Mouse (Mus musculus): ENCODE measurements around the gene Unc93a2. TPM values are rescaled to one million over a fixed set of nuclear protein-coding genes. Genes with fewer than 3 reads are reported as not detected.

The Unc93a2 gene
- polyA plus RNA-seq (2012; rRNA removed) = 4.4 and 5.8 TPM in 2 replicates

DNA sequence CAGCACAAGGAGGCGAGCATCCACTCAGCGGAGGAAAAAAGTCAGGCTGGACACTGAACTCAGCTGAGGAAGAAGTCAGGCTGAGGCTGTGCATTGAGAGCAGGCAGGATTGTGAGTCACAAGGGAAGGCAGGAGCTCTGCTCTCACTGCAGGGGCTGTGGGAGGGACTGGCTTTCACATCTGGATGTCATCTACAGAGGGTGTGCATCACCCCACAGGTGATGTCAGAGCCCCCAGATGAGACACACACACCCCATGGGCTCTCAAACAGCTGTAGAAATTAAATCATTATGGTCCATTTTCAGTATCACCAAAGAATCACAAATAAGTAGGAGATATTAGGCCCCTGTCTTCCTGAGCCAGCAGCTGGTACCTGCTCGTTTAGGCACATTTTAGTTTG is at the start of gene Unc93a2:
Gene Unc93a2 (minus strand): TSS at position 101 of the 400 bp plus-strand sequence.

DNA sequence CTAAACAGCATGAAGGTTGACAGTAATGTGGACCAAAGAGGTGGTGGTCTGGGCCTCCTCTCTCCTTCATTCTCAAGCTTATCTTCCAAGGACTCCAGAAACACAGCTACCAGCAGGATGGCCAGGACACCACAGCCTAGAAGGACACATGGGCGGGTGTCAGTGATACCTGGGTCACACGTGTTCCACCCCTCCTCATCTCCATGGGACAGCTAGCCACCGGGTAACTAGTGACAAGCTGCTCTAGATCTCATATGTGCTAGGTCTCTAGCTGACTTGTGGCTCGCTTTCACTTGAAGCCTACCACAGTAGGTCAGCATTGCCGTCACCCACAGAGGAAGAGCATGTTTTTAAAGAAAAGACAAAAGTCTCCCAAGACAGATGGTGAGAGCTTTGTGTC is 13.4 kb downstream of the Unc93a2 start, which contains the start of gene Gm49630:
Gene Gm49630 (minus strand): TSS at position 101 of the 400 bp plus-strand sequence.

DNA sequence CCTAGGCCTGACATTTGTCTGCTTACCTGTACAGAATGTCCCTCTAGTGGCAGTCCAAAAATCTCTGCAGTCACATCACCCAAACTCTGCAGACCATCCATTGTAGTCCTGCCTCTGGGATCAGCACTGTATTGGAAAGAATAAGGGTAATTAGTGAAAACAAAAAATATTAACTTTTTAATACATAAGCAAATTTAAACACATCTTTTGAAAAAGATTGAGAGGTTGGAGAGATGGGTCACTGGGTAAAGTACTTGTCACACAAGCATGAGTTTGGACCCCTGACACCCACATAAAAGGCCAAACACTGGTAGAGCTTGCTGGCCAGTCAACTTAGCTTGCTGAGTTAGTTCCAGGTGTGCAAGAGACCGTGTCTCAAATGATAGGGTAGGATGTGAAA is 32.7 kb downstream of the Unc93a2 start, which contains the start of gene Ttll2:
Gene Ttll2 (minus strand): TSS at position 101 of the 400 bp plus-strand sequence.

DNA sequence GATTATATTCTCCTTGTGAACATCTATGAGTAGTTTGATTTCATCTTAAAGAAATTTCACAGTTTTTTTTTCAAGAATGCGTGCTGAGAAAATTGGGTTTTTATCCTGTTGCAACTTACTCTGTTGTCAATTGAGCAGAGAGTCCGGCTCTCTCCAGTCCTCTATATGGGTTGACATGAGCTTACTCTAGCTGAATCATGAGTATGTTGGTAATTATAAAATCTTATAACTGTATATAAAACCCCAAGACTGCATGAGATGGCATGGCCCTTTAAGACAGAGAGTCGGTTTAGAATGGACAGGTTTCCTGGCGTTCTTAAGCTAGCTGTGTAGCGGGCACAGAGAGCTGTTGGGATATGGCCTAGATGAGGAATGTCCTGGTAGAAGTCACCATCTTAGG is 60.9 kb downstream of the Unc93a2 start, which contains the start of gene Tcp10a:
Gene Tcp10a (plus strand): TSS at position 301 of the 400 bp plus-strand sequence.

Other genes with a start within 250 kb of the Unc93a2 start
- gene Rps6ka2, start 215.3 kb downstream of the Unc93a2 start, polyA plus RNA-seq (2012; rRNA removed) = 1.5 and 1.9 TPM in 2 replicates
- gene Tcp10a, start 60.8 kb downstream of the Unc93a2 start, polyA plus RNA-seq (2012; rRNA removed) = not detected in 2 replicates
- gene Ttll2, start 32.8 kb downstream of the Unc93a2 start, polyA plus RNA-seq (2012; rRNA removed) = 0.34 and 0.50 TPM in 2 replicates
- gene Gm49630, start 13.5 kb downstream of the Unc93a2 start, polyA plus RNA-seq (2012; rRNA removed) = not detected in 2 replicates